In the genomic region with DNA sequence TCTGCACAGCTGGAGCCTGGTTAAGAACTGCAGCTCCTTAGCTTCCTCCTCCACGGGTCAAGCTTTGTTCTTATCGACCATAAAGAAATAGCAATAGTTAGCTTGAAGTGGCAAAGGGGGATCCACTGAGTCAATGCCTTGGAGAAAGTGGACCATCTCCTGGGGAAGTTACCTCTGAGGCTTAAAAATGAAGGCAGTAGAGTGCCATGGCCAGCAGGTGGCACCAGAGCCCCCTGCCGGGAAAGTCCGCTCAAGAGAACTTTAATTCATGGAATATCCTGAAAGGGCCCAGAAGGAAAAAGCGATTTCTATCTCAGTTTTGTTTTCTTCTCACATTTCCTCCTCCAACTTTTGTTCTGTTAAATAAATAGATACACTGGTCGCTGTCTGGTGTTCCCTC, we compare ENCODE assay signal across 10 mouse cellular contexts. TPM values are rescaled to one million over a fixed set of nuclear protein-coding genes. Genes with fewer than 3 reads are reported as not detected.
DNase-seq lines count a peak whose midpoint lies in the region; ATAC-seq and TF ChIP-seq lines count a peak whose summit lies in the region.
"Had no signal": no experiment of that assay in that cellular context is flagged by ENCODE, and none has a peak within 500 bp of the region (broad histone marks: within the 10 kb centered on the region; RNA-seq: fewer than 3 reads in every experiment).

No protein-coding gene starts in this region.

- H3K9me3 ChIP-seq in forebrain, embryonic 13.5 days (replicated peaks): no peaks in the 10 kb centered on the region
- no peaks in the 10 kb centered on the region for H3K9me3 ChIP-seq in forebrain, embryonic 12.5 days
- no peaks in the 10 kb centered on the region for H3K9me3 ChIP-seq in liver, embryonic 14.5 days (ENCODE audit: control insufficient read depth, low read length)
- H3K9me3 ChIP-seq: heart, embryonic 13.5 days had no signal

- peak; percentile 78 for TF ChIP-seq CTCF in liver, embryonic 14.5 days (IDR thresholded peaks at IDR 0.05; ENCODE audit: low read depth)

- no peak for DNase-seq in liver, embryonic 14.5 days (ENCODE audit: low read depth in 3 of 3, low spot score in 3 of 3)
- DNase-seq in liver: no peak
- DNase-seq in ZHBTc4 (ENCODE audit: low read depth, low spot score): peak; percentile 71
- peak; percentile 66 to 74 for DNase-seq in heart, postnatal 14 days
- DNase-seq in mesoderm, embryonic 11.5 days (ENCODE audit: low read depth, low spot score): peak; percentile 59
- no peak for DNase-seq in c-Kit-positive CD71-positive TER-119-positive erythroid progenitor cells, embryonic 14.5 days (ENCODE audit: low spot score)

- WGBS in forebrain, embryonic 13.5 days: 38% methylated on average over 6 of the region's 6 CpGs
- WGBS in forebrain, embryonic 12.5 days: 32% methylated on average over 6 of the region's 6 CpGs
- 28% methylated on average over 6 of the region's 6 CpGs for WGBS in liver, embryonic 14.5 days (ENCODE audit: insufficient replicate concordance)

- TF ChIP-seq EP300 in liver, embryonic 14.5 days (IDR thresholded peaks at IDR 0.05; ENCODE audit: low read depth): no peak

- H3K4me1 ChIP-seq in forebrain, embryonic 13.5 days: no peaks in the 10 kb centered on the region
- H3K4me1 ChIP-seq in forebrain, embryonic 12.5 days: no peaks in the 10 kb centered on the region
- no peaks in the 10 kb centered on the region for H3K4me1 ChIP-seq in liver, embryonic 14.5 days (replicated peaks; ENCODE audit: control insufficient read depth in 2 of 2, insufficient read depth in 2 of 2, low read length in 1 of 2)
- H3K4me1 ChIP-seq: heart, embryonic 13.5 days had no signal

- no peak overlapping the region for H3K4me3 ChIP-seq in forebrain, embryonic 13.5 days
- no peak overlapping the region for H3K4me3 ChIP-seq in forebrain, embryonic 12.5 days (replicated peaks)
- no peak overlapping the region for H3K4me3 ChIP-seq in liver, embryonic 14.5 days (ENCODE audit: insufficient read depth in 1 of 2, low read depth in 2 of 2, low read length in 2 of 2)
- H3K4me3 ChIP-seq: heart, embryonic 13.5 days; megakaryocyte, embryonic 14.5 days had no signal

- H3K27me3 ChIP-seq in forebrain, embryonic 13.5 days: no peaks in the 10 kb centered on the region
- no peaks in the 10 kb centered on the region for H3K27me3 ChIP-seq in forebrain, embryonic 12.5 days
- H3K27me3 ChIP-seq in liver, embryonic 14.5 days (ENCODE audit: control insufficient read depth, insufficient read depth, low read length): no peaks in the 10 kb centered on the region
- H3K27me3 ChIP-seq: heart, embryonic 13.5 days; megakaryocyte, embryonic 14.5 days had no signal

- 0 out of 2 replicates have a peak, but pooled peaks have one; percentile 14 for ATAC-seq in forebrain, embryonic 13.5 days
- ATAC-seq in forebrain, embryonic 12.5 days (ENCODE audit: low FRiP score): no peak
- no peak for ATAC-seq in liver, embryonic 14.5 days (ENCODE audit: insufficient read depth)

- intact Hi-C loops in heart, postnatal 14 days (cut with DNase I): loop anchor here (2.0 kb wide), 2 partner anchors 60 to 482 kb away; no protein-coding TSS in a partner anchor

- H3K4me2 ChIP-seq in forebrain, embryonic 13.5 days: no peak overlapping the region
- H3K4me2 ChIP-seq in forebrain, embryonic 12.5 days: no peak overlapping the region
- no peak overlapping the region for H3K4me2 ChIP-seq in liver, embryonic 14.5 days (ENCODE audit: low read depth)
- H3K4me2 ChIP-seq: heart, embryonic 13.5 days had no signal

- H3K36me3 ChIP-seq in forebrain, embryonic 13.5 days (ENCODE audit: poor library complexity, severe bottlenecking): peaks cover 80% of the 10 kb centered on the region
- peaks cover 70% of the 10 kb centered on the region for H3K36me3 ChIP-seq in forebrain, embryonic 12.5 days (replicated peaks)
- H3K36me3 ChIP-seq in liver, embryonic 14.5 days (replicated peaks; ENCODE audit: control insufficient read depth, insufficient read depth, low read depth): no peaks in the 10 kb centered on the region

- H3K9ac ChIP-seq in forebrain, embryonic 13.5 days: no peak overlapping the region
- no peak overlapping the region for H3K9ac ChIP-seq in forebrain, embryonic 12.5 days
- no peak overlapping the region for H3K9ac ChIP-seq in liver, embryonic 14.5 days (replicated peaks)
- H3K9ac ChIP-seq: heart, embryonic 13.5 days had no signal

- H3K27ac ChIP-seq in forebrain, embryonic 13.5 days: no peak overlapping the region
- H3K27ac ChIP-seq in forebrain, embryonic 12.5 days: no peak overlapping the region
- H3K27ac ChIP-seq in liver, embryonic 14.5 days: no peak overlapping the region
- H3K27ac ChIP-seq: heart, embryonic 13.5 days had no signal

RNA-seq across cellular contexts. Expression of a gene that starts 27.0 kb away (rescaled TPM):
- polyA plus RNA-seq in forebrain, embryonic 13.5 days (2015; fragmentation: Nextera tagmentation; extraction: Ambion mirVana): not detected in 2 replicates
- not detected in 2 replicates for polyA plus RNA-seq in forebrain, embryonic 12.5 days (2016; fragmentation: Nextera tagmentation; extraction: Ambion mirVana)
- not detected in 2 replicates for polyA plus RNA-seq in liver, embryonic 14.5 days (2012; rRNA removed)
- not detected in 2 replicates for polyA plus RNA-seq in liver, embryonic 14.5 days (2014; fragmentation: Nextera tagmentation; extraction: Ambion mirVana)
- not detected for total RNA-seq in heart, postnatal 14 days (2021)
- polyA plus RNA-seq: heart, embryonic 13.5 days had no signal

RNA-seq across cellular contexts. Expression of a gene that starts 43.5 kb away (rescaled TPM):
- polyA plus RNA-seq in forebrain, embryonic 13.5 days (2015; fragmentation: Nextera tagmentation; extraction: Ambion mirVana): not detected in 2 replicates
- not detected in 2 replicates for polyA plus RNA-seq in forebrain, embryonic 12.5 days (2016; fragmentation: Nextera tagmentation; extraction: Ambion mirVana)
- polyA plus RNA-seq in liver, embryonic 14.5 days (2012; rRNA removed): not detected in 2 replicates
- not detected in 2 replicates for polyA plus RNA-seq in liver, embryonic 14.5 days (2014; fragmentation: Nextera tagmentation; extraction: Ambion mirVana)
- not detected for total RNA-seq in heart, postnatal 14 days (2021)
- polyA plus RNA-seq: heart, embryonic 13.5 days had no signal

Comparison
In these comparisons a context has a peak if more than half of its experiments do, and no peak if none do; other contexts are left out.
1. DNase-seq: peak in ZHBTc4 (single experiment), heart, postnatal 14 days (2 of 2) and mesoderm, embryonic 11.5 days (single experiment); none in liver, embryonic 14.5 days (0 of 3), liver (single experiment) and c-Kit-positive CD71-positive TER-119-positive erythroid progenitor cells, embryonic 14.5 days (single experiment).